Mouse (Mus musculus): ENCODE data around the gene B3gnt2.

GRCm38 (mm10) chr11:22906453-22906865 is 45.7 kb upstream of the B3gnt2 start:
- no peak for TF ChIP-seq POLR2A (IDR thresholded peaks at IDR 0.05; ENCODE audit: low read depth, low read length)
- no peak for TF ChIP-seq CTCF (IDR thresholded peaks at IDR 0.05; ENCODE audit: borderline replicate concordance, insufficient read depth, low read length)

All from embryonic fibroblast, embryonic 13.5 days (primary cell).